Mouse (Mus musculus): ENCODE results near the gene Rsl24d1. TPM values are rescaled to one million over a fixed set of nuclear protein-coding genes. Genes with fewer than 3 reads are reported as not detected.
"Not testable (repeated sequence)": the region's sequence is repeated elsewhere in the genome, so short reads cannot be mapped to it uniquely, and the experiment has no call there.

Rsl24d1 gene
- polyA plus RNA-seq, 1 experiment from 2014 or later, result 93.9 TPM

DNA sequence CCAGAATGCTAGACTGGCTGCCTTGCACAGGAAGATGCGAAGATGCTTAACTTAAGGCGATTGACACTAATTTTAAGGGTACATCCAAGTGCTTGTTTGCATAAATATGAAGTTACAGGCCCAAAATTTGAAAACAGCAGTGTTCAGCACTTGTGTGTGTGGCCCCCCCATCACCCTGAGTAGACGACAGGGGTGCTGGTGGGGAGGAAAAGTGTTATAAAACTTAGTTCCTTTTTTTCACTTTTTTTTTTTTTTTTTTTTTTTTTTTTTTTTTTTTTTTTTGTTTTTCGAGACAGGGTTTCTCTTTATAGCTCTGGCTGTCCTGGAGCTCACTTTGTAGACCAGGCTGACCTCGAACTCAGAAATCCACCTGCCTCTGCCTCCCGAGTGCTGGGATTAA is 3.5 kb downstream of the Rsl24d1 start:
- not testable (repeated sequence) for H3K4me2 ChIP-seq (ENCODE audit: low read length); H3K27me3 ChIP-seq (replicated peaks; ENCODE audit: control insufficient read depth, insufficient read depth, low read length); ATAC-seq; H3K9me3 ChIP-seq (ENCODE audit: control insufficient read depth, low read length); H3K27ac ChIP-seq (ENCODE audit: low read depth, low read length); H3K9ac ChIP-seq (ENCODE audit: low read depth, low read length); H3K4me3 ChIP-seq (ENCODE audit: low read length)
- Histone ChIP-seq H3K36me3 (ENCODE audit: control insufficient read depth, insufficient read depth, low read length) (peaks cover 33% of the 10 kb centered on the region), H3K4me1 (ENCODE audit: control insufficient read depth, insufficient read depth, low read depth, low read length) (peaks cover 10% of the 10 kb centered on the region)
- 78% methylated on average over 6 of the region's 6 CpGs for WGBS

DNA sequence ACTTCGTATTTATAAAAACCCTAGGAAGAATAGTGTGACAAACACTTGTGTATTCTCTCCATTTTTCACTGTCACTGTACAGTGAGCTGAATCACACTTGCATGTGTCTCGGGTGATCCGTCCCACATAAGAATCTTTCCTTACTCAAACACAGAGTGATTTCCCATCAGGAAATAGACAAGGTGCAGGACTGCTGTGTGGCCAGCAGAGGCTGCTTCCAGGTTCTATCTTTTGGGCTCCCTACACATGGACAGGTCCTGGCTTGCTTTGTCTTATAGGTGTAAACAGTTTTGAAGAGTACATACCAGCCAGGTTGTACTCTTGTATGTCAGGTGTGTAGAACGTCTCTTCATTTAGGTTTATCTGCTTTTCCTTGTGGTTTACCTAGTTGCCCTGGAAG is 4.8 kb downstream of the Rsl24d1 start:
- H3K4me1 ChIP-seq (ENCODE audit: control insufficient read depth, insufficient read depth, low read depth, low read length), result peaks cover 10% of the 10 kb centered on the region
- no peak overlapping the region for H3K4me3 ChIP-seq (ENCODE audit: low read length)
- no peak for ATAC-seq
- H3K9ac ChIP-seq (ENCODE audit: low read depth, low read length), result no peak overlapping the region
- no peak overlapping the region for H3K27ac ChIP-seq (ENCODE audit: low read depth, low read length)
- H3K27me3 ChIP-seq (replicated peaks; ENCODE audit: control insufficient read depth, insufficient read depth, low read length), result no peaks in the 10 kb centered on the region
- no peak overlapping the region for H3K4me2 ChIP-seq (ENCODE audit: low read length)
- H3K36me3 ChIP-seq (ENCODE audit: control insufficient read depth, insufficient read depth, low read length), result peaks cover 34% of the 10 kb centered on the region
- WGBS, result 92% methylated on average over 4 of the region's 4 CpGs
- no peaks in the 10 kb centered on the region for H3K9me3 ChIP-seq (ENCODE audit: control insufficient read depth, low read length)

DNA sequence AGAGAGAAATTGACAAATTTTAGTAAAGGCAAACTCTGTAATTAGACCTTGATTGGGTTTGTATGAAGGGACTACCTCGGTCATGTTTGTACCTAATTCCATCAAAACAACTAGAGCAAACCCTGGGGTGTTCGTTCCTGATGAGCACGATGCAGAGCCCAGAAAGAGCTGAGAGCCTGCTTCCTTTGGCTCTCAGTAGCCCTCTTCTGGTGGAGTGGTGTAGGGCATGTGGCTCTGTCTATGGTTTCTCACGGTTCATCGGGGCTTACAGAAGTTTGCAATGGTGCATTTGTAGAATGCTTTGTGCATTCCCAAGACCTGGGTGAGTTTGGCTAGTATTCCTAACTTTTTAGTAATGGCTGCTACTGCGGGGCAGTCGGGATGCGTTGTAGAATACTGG is 8.5 kb downstream of the Rsl24d1 start:
- Histone ChIP-seq H3K4me1 (ENCODE audit: control insufficient read depth, insufficient read depth, low read depth, low read length) (no peaks in the 10 kb centered on the region), H3K4me3 (ENCODE audit: low read length) (no peak overlapping the region), H3K4me2 (ENCODE audit: low read length) (no peak overlapping the region), H3K9me3 (ENCODE audit: control insufficient read depth, low read length) (no peaks in the 10 kb centered on the region), H3K27ac (ENCODE audit: low read depth, low read length) (no peak overlapping the region), H3K36me3 (ENCODE audit: control insufficient read depth, insufficient read depth, low read length) (peaks cover 49% of the 10 kb centered on the region), H3K27me3 (replicated peaks; ENCODE audit: control insufficient read depth, insufficient read depth, low read length) (no peaks in the 10 kb centered on the region), H3K9ac (ENCODE audit: low read depth, low read length) (no peak overlapping the region)
- WGBS, result 73% methylated on average over 8 of the region's 8 CpGs
- no peak for ATAC-seq

DNA sequence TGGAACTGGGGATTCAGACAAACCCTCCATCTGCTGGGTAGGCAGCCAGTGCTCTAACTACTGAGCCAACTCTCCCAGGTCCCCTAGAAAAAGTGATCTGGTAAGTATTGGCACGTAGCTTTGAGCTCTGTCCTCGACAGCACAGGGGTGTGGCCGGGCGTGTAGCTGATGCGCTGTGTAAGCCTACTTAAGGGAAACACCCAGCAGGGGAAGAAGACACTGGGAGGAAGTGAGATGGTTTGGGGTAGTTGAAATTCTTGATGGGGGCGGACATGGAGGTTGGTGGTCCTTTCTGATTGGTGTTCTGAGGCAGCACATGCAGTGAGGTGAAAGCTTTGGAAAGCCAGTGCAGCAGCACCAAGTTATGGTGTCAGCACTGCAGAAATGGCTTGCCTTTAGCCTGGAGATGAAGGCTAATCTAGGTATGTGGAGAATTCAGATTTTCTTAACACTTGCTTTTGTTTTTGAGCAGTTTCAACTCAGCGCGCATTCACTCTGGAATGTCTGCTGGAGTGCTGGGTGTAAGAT is 11.9 kb downstream of the Rsl24d1 start:
- Histone ChIP-seq H3K9ac (ENCODE audit: low read depth, low read length) (no peak overlapping the region), H3K27me3 (replicated peaks; ENCODE audit: control insufficient read depth, insufficient read depth, low read length) (no peaks in the 10 kb centered on the region), H3K27ac (ENCODE audit: low read depth, low read length) (no peak overlapping the region), H3K4me2 (ENCODE audit: low read length) (no peak overlapping the region), H3K4me3 (ENCODE audit: low read length) (no peak overlapping the region), H3K4me1 (ENCODE audit: control insufficient read depth, insufficient read depth, low read depth, low read length) (no peaks in the 10 kb centered on the region), H3K9me3 (ENCODE audit: control insufficient read depth, low read length) (no peaks in the 10 kb centered on the region), H3K36me3 (ENCODE audit: control insufficient read depth, insufficient read depth, low read length) (peaks cover 50% of the 10 kb centered on the region)
- 93% methylated on average over 8 of the region's 8 CpGs for WGBS
- ATAC-seq, result no peak

DNA sequence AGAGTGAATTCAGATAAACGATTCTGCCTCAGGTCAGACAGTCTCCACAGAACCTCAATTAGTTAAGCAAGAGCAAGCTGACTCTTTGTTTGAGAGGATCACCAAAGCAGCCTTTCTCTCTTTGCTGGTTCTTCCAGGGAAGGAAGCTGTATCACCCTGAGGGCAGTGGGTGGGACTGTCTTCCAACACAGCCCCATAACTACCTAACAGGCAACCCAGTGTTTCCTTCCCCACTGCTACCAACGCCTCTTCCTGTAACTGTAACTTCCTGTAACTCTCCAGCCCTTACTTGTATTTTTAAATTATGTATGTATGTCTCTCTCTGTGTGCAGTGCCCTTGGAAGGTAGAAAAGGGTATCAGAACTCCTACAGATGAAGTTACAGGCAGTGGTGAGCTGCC is 14.2 kb downstream of the Rsl24d1 start:
- WGBS, result 91% methylated on average over 2 of the region's 2 CpGs
- H3K36me3 ChIP-seq (ENCODE audit: control insufficient read depth, insufficient read depth, low read length), result peaks cover 36% of the 10 kb centered on the region

DNA sequence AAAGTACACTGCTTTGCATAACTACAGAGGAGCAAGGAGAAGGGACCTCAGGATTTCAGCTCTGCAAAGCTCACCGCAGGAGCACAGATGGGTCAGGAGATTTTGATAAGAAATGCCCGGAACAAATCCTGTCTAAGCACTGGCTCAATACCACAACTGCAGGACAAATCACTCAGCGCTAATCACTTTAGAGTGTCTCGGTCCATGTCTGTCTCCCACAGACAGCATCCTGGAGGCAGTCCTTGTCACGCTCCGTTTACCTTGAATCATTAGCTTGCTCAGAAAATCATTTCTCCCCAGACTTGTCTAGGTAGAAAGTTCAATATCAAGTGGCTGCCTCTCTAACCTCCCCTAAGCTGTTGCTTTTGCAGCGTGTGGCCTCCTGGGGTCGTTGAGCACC is 16.6 kb downstream of the Rsl24d1 start:
- Histone ChIP-seq H3K4me1 (ENCODE audit: control insufficient read depth, insufficient read depth, low read depth, low read length) (no peaks in the 10 kb centered on the region), H3K36me3 (ENCODE audit: control insufficient read depth, insufficient read depth, low read length) (peaks cover 22% of the 10 kb centered on the region), H3K27me3 (replicated peaks; ENCODE audit: control insufficient read depth, insufficient read depth, low read length) (no peaks in the 10 kb centered on the region), H3K9ac (ENCODE audit: low read depth, low read length) (no peak overlapping the region), H3K9me3 (ENCODE audit: control insufficient read depth, low read length) (no peaks in the 10 kb centered on the region), H3K27ac (ENCODE audit: low read depth, low read length) (no peak overlapping the region), H3K4me2 (ENCODE audit: low read length) (no peak overlapping the region), H3K4me3 (ENCODE audit: low read length) (no peak overlapping the region)
- no peak for ATAC-seq
- 75% methylated on average over 8 of the region's 8 CpGs for WGBS

More for the DNA sequence above, 14.2 kb downstream of the Rsl24d1 start:
- Histone ChIP-seq H3K4me2 (ENCODE audit: low read length) (no peak overlapping the region), H3K4me1 (ENCODE audit: control insufficient read depth, insufficient read depth, low read depth, low read length) (no peaks in the 10 kb centered on the region), H3K4me3 (ENCODE audit: low read length) (no peak overlapping the region), H3K9me3 (ENCODE audit: control insufficient read depth, low read length) (no peaks in the 10 kb centered on the region), H3K9ac (ENCODE audit: low read depth, low read length) (no peak overlapping the region), H3K27ac (ENCODE audit: low read depth, low read length) (no peak overlapping the region), H3K27me3 (replicated peaks; ENCODE audit: control insufficient read depth, insufficient read depth, low read length) (no peaks in the 10 kb centered on the region)
- ATAC-seq, result no peak

DNA sequence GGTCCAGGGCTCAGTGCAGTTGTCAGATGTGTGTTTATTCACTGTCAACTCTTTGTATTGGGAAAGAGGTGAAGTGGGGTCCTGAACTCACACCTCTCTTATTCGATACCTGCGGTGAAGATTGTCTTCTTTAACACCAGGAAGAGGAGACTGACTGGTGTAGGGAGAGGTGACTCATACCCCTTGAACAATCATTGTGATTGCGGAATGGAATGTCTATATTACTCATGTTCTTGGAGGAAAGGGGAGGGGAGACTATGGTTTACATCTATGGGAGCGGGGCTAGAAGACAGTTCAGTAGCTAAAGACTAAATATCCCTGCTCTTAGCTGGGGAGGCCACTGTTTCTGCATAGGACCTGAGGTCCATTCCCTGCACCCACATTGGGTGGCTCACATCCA is 17.3 kb downstream of the Rsl24d1 start:
- H3K9ac ChIP-seq (ENCODE audit: low read depth, low read length), result no peak overlapping the region
- H3K27ac ChIP-seq (ENCODE audit: low read depth, low read length), result no peak overlapping the region
- H3K27me3 ChIP-seq (replicated peaks; ENCODE audit: control insufficient read depth, insufficient read depth, low read length), result no peaks in the 10 kb centered on the region
- no peak overlapping the region for H3K4me2 ChIP-seq (ENCODE audit: low read length)
- no peaks in the 10 kb centered on the region for H3K9me3 ChIP-seq (ENCODE audit: control insufficient read depth, low read length)
- no peak overlapping the region for H3K4me3 ChIP-seq (ENCODE audit: low read length)
- peaks cover 16% of the 10 kb centered on the region for H3K36me3 ChIP-seq (ENCODE audit: control insufficient read depth, insufficient read depth, low read length)
- no peaks in the 10 kb centered on the region for H3K4me1 ChIP-seq (ENCODE audit: control insufficient read depth, insufficient read depth, low read depth, low read length)
- ATAC-seq, result no peak
- WGBS, result 95% methylated on average over 4 of the region's 4 CpGs

DNA sequence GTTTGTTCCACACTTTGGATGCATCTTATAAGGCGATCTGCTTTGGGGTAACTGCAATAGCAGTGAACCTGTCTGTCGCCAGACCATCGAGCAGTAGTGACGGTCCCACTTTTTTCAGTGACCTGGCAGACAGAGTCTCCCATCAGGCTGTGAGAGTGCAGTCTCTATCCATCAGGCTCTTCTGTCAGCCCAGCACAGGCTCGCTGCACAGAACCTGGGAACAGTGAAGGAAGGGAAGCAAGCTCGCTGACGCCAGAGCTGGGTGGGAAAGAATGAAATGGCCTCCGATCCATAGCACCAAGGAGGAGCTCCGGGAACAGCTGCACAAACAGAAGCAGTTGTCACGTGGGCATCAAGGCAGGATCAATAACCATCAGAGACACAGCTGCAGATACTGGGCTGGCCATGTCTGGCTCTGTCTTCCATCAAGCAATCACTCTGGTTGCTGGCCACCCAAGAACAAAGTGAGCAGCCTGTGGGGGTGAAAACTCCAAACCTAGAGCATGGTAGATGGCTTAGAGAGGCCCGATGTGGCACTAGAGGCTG is 24.2 kb downstream of the Rsl24d1 start:
- Histone ChIP-seq H3K9ac (ENCODE audit: low read depth, low read length) (no peak overlapping the region), H3K27ac (ENCODE audit: low read depth, low read length) (no peak overlapping the region), H3K9me3 (ENCODE audit: control insufficient read depth, low read length) (no peaks in the 10 kb centered on the region), H3K4me2 (ENCODE audit: low read length) (no peak overlapping the region), H3K4me1 (ENCODE audit: control insufficient read depth, insufficient read depth, low read depth, low read length) (no peaks in the 10 kb centered on the region), H3K27me3 (replicated peaks; ENCODE audit: control insufficient read depth, insufficient read depth, low read length) (no peaks in the 10 kb centered on the region), H3K36me3 (ENCODE audit: control insufficient read depth, insufficient read depth, low read length) (no peaks in the 10 kb centered on the region), H3K4me3 (ENCODE audit: low read length) (no peak overlapping the region)
- WGBS, result 73% methylated on average over 11 of the region's 11 CpGs
- no peak for ATAC-seq

DNA sequence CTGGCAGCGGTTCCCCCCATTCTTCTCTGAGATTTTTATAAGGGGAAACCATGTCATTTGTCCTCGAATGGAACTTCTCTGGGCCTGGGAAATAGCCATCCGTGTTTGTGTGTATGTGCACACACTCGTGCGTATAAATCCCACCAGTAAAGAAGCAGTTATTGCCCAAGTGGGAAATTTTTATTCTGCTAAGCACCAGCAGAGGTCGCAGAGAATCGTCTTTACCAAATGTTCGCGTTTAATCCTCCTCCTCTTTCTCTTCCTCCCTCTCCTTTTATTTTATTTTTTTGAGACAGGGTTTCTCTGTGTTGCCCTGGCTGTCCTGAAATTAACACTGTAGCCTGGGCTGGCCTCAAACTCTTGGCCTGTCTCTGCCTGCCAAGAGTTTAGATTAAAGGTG is 41.1 kb downstream of the Rsl24d1 start:
- H3K9me3 ChIP-seq (ENCODE audit: control insufficient read depth, low read length), result no peaks in the 10 kb centered on the region
- H3K4me3 ChIP-seq (ENCODE audit: low read length), result no peak overlapping the region
- WGBS, result 54% methylated on average over 9 of the region's 9 CpGs
- H3K27ac ChIP-seq (ENCODE audit: low read depth, low read length), result no peak overlapping the region
- ATAC-seq, result no peak
- no peak overlapping the region for H3K4me2 ChIP-seq (ENCODE audit: low read length)
- no peaks in the 10 kb centered on the region for H3K4me1 ChIP-seq (ENCODE audit: control insufficient read depth, insufficient read depth, low read depth, low read length)
- no peaks in the 10 kb centered on the region for H3K36me3 ChIP-seq (ENCODE audit: control insufficient read depth, insufficient read depth, low read length)
- no peaks in the 10 kb centered on the region for H3K27me3 ChIP-seq (replicated peaks; ENCODE audit: control insufficient read depth, insufficient read depth, low read length)
- H3K9ac ChIP-seq (ENCODE audit: low read depth, low read length), result no peak overlapping the region

DNA sequence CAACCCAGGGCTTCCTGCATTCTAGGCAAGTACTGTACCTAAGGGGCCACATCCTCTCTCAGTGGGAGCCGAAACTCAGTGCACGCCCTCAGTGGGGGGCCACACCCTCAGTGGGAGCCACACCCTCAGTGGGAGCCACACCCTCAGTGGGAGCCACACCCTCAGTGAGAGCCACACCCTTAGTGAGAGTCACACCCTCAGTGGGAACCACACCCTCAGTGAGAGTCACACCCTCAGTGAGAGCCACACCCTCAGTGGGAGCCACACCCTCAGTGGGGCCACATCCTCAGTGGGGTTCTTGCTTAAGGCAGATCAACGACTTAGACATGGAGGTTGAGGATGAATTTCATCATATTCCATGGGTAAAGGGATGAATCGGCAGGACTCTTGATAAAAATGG is 44.7 kb downstream of the Rsl24d1 start:
- Histone ChIP-seq H3K4me2 (ENCODE audit: low read length) (no peak overlapping the region), H3K27me3 (replicated peaks; ENCODE audit: control insufficient read depth, insufficient read depth, low read length) (no peaks in the 10 kb centered on the region), H3K9me3 (ENCODE audit: control insufficient read depth, low read length) (no peaks in the 10 kb centered on the region), H3K9ac (ENCODE audit: low read depth, low read length) (no peak overlapping the region), H3K27ac (ENCODE audit: low read depth, low read length) (no peak overlapping the region), H3K4me1 (ENCODE audit: control insufficient read depth, insufficient read depth, low read depth, low read length) (no peaks in the 10 kb centered on the region), H3K4me3 (ENCODE audit: low read length) (no peak overlapping the region), H3K36me3 (ENCODE audit: control insufficient read depth, insufficient read depth, low read length) (no peaks in the 10 kb centered on the region)
- ATAC-seq, result no peak
- 84% methylated on average over 4 of the region's 4 CpGs for WGBS

Measured in hindbrain, embryonic 16.5 days (tissue).